In genomic region chr3:97939626-97940510, GRCm38 (mm10) we compare ENCODE assay signal across 8 mouse cellular contexts. TPM values are rescaled to one million over a fixed set of nuclear protein-coding genes. Genes with fewer than 3 reads are reported as not detected.
DNase-seq lines count a peak whose midpoint lies in the region; ATAC-seq and TF ChIP-seq lines count a peak whose summit lies in the region.
"Had no signal": no experiment of that assay in that cellular context is flagged by ENCODE, and none has a peak within 500 bp of the region (broad histone marks: within the 10 kb centered on the region; RNA-seq: fewer than 3 reads in every experiment).

No protein-coding gene starts in this region.

- no peaks in the 10 kb centered on the region for H3K27me3 ChIP-seq in forebrain, postnatal 0 days (ENCODE audit: insufficient read depth, low read length)
- H3K27me3 ChIP-seq in liver, adult 2 months (ENCODE audit: control insufficient read depth, insufficient read depth, low read length), result no peaks in the 10 kb centered on the region

- no peaks in the 10 kb centered on the region for H3K9me3 ChIP-seq in forebrain, postnatal 0 days (ENCODE audit: low read length)

- H3K79me2 ChIP-seq in liver, adult 2 months (ENCODE audit: control insufficient read depth, insufficient read depth, low read length), result no peaks in the 10 kb centered on the region

- no peak for TF ChIP-seq POLR2A in liver, adult 2 months (IDR thresholded peaks at IDR 0.05; ENCODE audit: extremely low read depth, insufficient read depth, low read length)

- TF ChIP-seq CTCF in forebrain, postnatal 0 days (IDR thresholded peaks at IDR 0.05; ENCODE audit: low read depth), result no peak
- TF ChIP-seq CTCF in liver, adult 2 months (IDR thresholded peaks at IDR 0.05; ENCODE audit: low read depth, low read length), result no peak

- H3K27ac ChIP-seq in forebrain, postnatal 0 days (ENCODE audit: low read depth, low read length), result peak overlapping the region; percentile 47; the same call in 1 of the 2 replicates
- peak overlapping the region; percentile 81 for H3K27ac ChIP-seq in liver, adult 2 months (replicated peaks; ENCODE audit: insufficient read depth, low read depth, low read length)

- H3K4me2 ChIP-seq in forebrain, postnatal 0 days (ENCODE audit: low read depth), result no peak overlapping the region

- no peaks in the 10 kb centered on the region for H3K36me3 ChIP-seq in forebrain, postnatal 0 days (ENCODE audit: insufficient read depth)
- H3K36me3 ChIP-seq in liver, adult 2 months (ENCODE audit: control insufficient read depth, insufficient read depth, low read length), result no peaks in the 10 kb centered on the region

- no peak overlapping the region for H3K4me3 ChIP-seq in forebrain, postnatal 0 days (ENCODE audit: low read depth, low read length)
- H3K4me3 ChIP-seq in liver, adult 2 months (ENCODE audit: insufficient read depth, low read depth, low read length), result no peak overlapping the region

- H3K4me1 ChIP-seq in forebrain, postnatal 0 days (ENCODE audit: insufficient read depth), result peaks cover 21% of the 10 kb centered on the region
- H3K4me1 ChIP-seq in liver, adult 2 months (ENCODE audit: control insufficient read depth, insufficient read depth, low read length), result peaks cover 12% of the 10 kb centered on the region

- WGBS in forebrain, postnatal 0 days, result 16% methylated on average over 10 of the region's 10 CpGs
- WGBS in liver, adult 2 months, result 11% methylated on average over 10 of the region's 10 CpGs

- DNase-seq in lung, postnatal 10 days, result peak; percentile 48
- no peak for DNase-seq in lung, postnatal 36 days
- DNase-seq in forebrain, postnatal 0 days, result no peak
- peak; percentile 86 for DNase-seq in liver, adult 2 months (ENCODE audit: extremely low read depth, low read depth, low spot score)
- DNase-seq in yolk sac, embryonic 10.5 days (ENCODE audit: low spot score), result peak; percentile 84
- DNase-seq in adrenal gland, adult (ENCODE audit: inconsistent age in 2 of 2, low spot score in 1 of 2), result no peak
- DNase-seq in frontal cortex, adult 2 months (ENCODE audit: extremely low spot score in 1 of 2, low spot score in 1 of 2), result no peak
- DNase-seq: cerebellum, adult 9-11 months had no signal

- peak; percentile 12; the same call in 1 of the 2 replicates for ATAC-seq in forebrain, postnatal 0 days

- no peak overlapping the region for H3K9ac ChIP-seq in forebrain, postnatal 0 days
- no peak overlapping the region for H3K9ac ChIP-seq in liver, adult 2 months (ENCODE audit: low read depth, low read length)

RNA-seq across cellular contexts. Expression of gene Sec22b, which starts 38.9 kb away (rescaled TPM):
- 71.3 and 73.9 TPM in 2 replicates for total RNA-seq in forebrain, postnatal 0 days (2014; rRNA removed)
- 83.4 and 91.4 TPM in 2 replicates for polyA plus RNA-seq in forebrain, postnatal 0 days (2015; fragmentation: Nextera tagmentation; extraction: Ambion mirVana)
- 35.3 and 36.2 TPM in 2 replicates for total RNA-seq in liver, adult 2 months (2014; rRNA removed)
- polyA plus RNA-seq in liver, adult 2 months (2012; rRNA removed), result 24.6 and 26.3 TPM in 2 replicates
- polyA plus RNA-seq in frontal cortex, adult 2 months (2012; rRNA removed), result 63.2 and 65.8 TPM in 2 replicates

RNA-seq across cellular contexts. Expression of gene Pde4dip, which starts 51.4 kb away (rescaled TPM):
- total RNA-seq in forebrain, postnatal 0 days (2014; rRNA removed), result 92.8 and 118 TPM in 2 replicates
- 40.6 and 53.1 TPM in 2 replicates for polyA plus RNA-seq in forebrain, postnatal 0 days (2015; fragmentation: Nextera tagmentation; extraction: Ambion mirVana)
- total RNA-seq in liver, adult 2 months (2014; rRNA removed), result 48.0 and 50.1 TPM in 2 replicates
- 24.0 and 26.4 TPM in 2 replicates for polyA plus RNA-seq in liver, adult 2 months (2012; rRNA removed)
- polyA plus RNA-seq in frontal cortex, adult 2 months (2012; rRNA removed), result 108 and 109 TPM in 2 replicates

Comparison
In these comparisons a context has a peak if more than half of its experiments do, and no peak if none do; other contexts are left out.
1. DNase-seq: peak in lung, postnatal 10 days (single experiment), liver, adult 2 months (single experiment) and yolk sac, embryonic 10.5 days (single experiment); none in lung, postnatal 36 days (single experiment), forebrain, postnatal 0 days (single experiment), adrenal gland, adult (0 of 2) and frontal cortex, adult 2 months (0 of 2).